Mouse (Mus musculus) T-helper 1 cell (primary cell): Measurements from ENCODE around the gene Jmjd7.

Source experiments
- in situ Hi-C: fragments of 300-600 bp; cut with MboI, MseI; formaldehyde crosslinking; loops from one replicate; pipeline ENCODE4 v1.15.1; 2025; ENCODE audit warnings: high pct_unique_total_duplicates

Gene Jmjd7

GRCm38 (mm10) chr2:120058818-120059217, 31.5 kb downstream of the Jmjd7 start:
- in situ Hi-C loops, result no loop called here

GRCm38 (mm10) chr2:120059466-120059865, 32.2 kb downstream of the Jmjd7 start:
- in situ Hi-C loops, result no loop called here

GRCm38 (mm10) chr2:120060190-120060589, 32.9 kb downstream of the Jmjd7 start:
- in situ Hi-C loops, result loop anchor here (10.0 kb wide), 1 partner anchor 965 kb away; no protein-coding TSS in a partner anchor

GRCm38 (mm10) chr2:120060651-120061050, 33.4 kb downstream of the Jmjd7 start:
- in situ Hi-C loops, result loop anchor here (10.0 kb wide), 1 partner anchor 966 kb away; no protein-coding TSS in a partner anchor

GRCm38 (mm10) chr2:120062248-120062647, 35.0 kb downstream of the Jmjd7 start:
- in situ Hi-C loops, result loop anchor here (10.0 kb wide), 1 partner anchor 967 kb away; no protein-coding TSS in a partner anchor

GRCm38 (mm10) chr2:120064639-120065038, 37.4 kb downstream of the Jmjd7 start:
- in situ Hi-C loops, result loop anchor here (10.0 kb wide), 1 partner anchor 970 kb away; no protein-coding TSS in a partner anchor

GRCm38 (mm10) chr2:120065243-120065642, 38.0 kb downstream of the Jmjd7 start:
- in situ Hi-C loops, result loop anchor here (10.0 kb wide), 1 partner anchor 970 kb away; no protein-coding TSS in a partner anchor

GRCm38 (mm10) chr2:120066224-120066623, 38.9 kb downstream of the Jmjd7 start:
- in situ Hi-C loops, result loop anchor here (10.0 kb wide), 1 partner anchor 971 kb away; no protein-coding TSS in a partner anchor

GRCm38 (mm10) chr2:120068555-120069465, 41.5 kb downstream of the Jmjd7 start:
- in situ Hi-C loops, result loop anchor here (10.0 kb wide), 1 partner anchor 974 kb away; no protein-coding TSS in a partner anchor

GRCm38 (mm10) chr2:120069466-120069990, 42.2 kb downstream of the Jmjd7 start:
- in situ Hi-C loops, result loop anchor here (10.0 kb wide), 1 partner anchor 975 kb away; no protein-coding TSS in a partner anchor

GRCm38 (mm10) chr2:120074096-120074495, 46.8 kb downstream of the Jmjd7 start:
- in situ Hi-C loops, result no loop called here

GRCm38 (mm10) chr2:120076076-120076705, 48.9 kb downstream of the Jmjd7 start:
- in situ Hi-C loops, result no loop called here
